Comparison of ENCODE assay signal across 1 mouse cellular context in genomic region chr3:123567387-123567786, GRCm38 (mm10).
TF ChIP-seq lines count a peak whose summit lies in the region.

No protein-coding gene starts in this region.

TF ChIP-seq in CH12.LX, 34 proteins besides CTCF, POLR2A, EP300 and RAD21 (continued from another document):
- TF ChIP-seq RCOR1 (conservative IDR thresholded peaks at IDR 0.05; ENCODE audit: low read depth, low read length) (peak; percentile 82), ZMIZ1 (IDR thresholded peaks at IDR 0.05; ENCODE audit: low read depth, low read length) (no peak), SIN3A (IDR thresholded peaks at IDR 0.05; ENCODE audit: low read length) (peak; percentile 71; the same call in 1 of the 2 replicates), SMC3 (IDR thresholded peaks at IDR 0.05; ENCODE audit: low read depth, low read length) (no peak), MEF2A (IDR thresholded peaks at IDR 0.05; ENCODE audit: borderline replicate concordance, low read depth, low read length) (peak; percentile 100)
